Mouse (Mus musculus) limb, embryonic 14.5 days (tissue): ENCODE measurements around the gene Triobp. TPM values are rescaled to one million over a fixed set of nuclear protein-coding genes. Genes with fewer than 3 reads are reported as not detected.
A peak's percentile ranks its signal among the peaks of the same experiment; 100 is the strongest.

Experiments
- ATAC-seq: fragments of 200-750 bp; cut with Nextera tagmentation; 2 replicates; pipeline ENCODE4 v1.8.0; 2017; ENCODE audit warnings: low read depth, moderate number of reproducible peaks, moderate TSS enrichment; ENCODE audit not compliant: low FRiP score
- DNase-seq: peaks from one replicate; pipeline ENCODE4 v3.0.0-alpha.2; 2015; ENCODE audit warnings: low spot score
- H3K27ac ChIP-seq: fragments of 300-500 bp; sonication (generic); replicated peaks from 2 replicates; pipeline ENCODE4 v1.5.1; 2014; ENCODE audit warnings: low read depth, mild to moderate bottlenecking, low read length, moderate library complexity, mixed read lengths
- H3K27me3 ChIP-seq: fragments of 300-500 bp; sonication (generic); 2 replicates; pipeline ENCODE4 v1.6.1; 2014; ENCODE audit warnings: low read length, mixed read lengths; ENCODE audit not compliant: control insufficient read depth, insufficient read depth
- H3K36me3 ChIP-seq: fragments of 300-500 bp; sonication (generic); 2 replicates; pipeline ENCODE4 v1.6.1; 2014; ENCODE audit warnings: mild to moderate bottlenecking, low read length, moderate library complexity, mixed read lengths; ENCODE audit not compliant: control insufficient read depth, insufficient read depth
- H3K4me1 ChIP-seq: fragments of 300-500 bp; sonication (generic); 2 replicates; pipeline ENCODE4 v1.6.1; 2014; ENCODE audit warnings: antibody characterized with exemption, low read length, mixed read lengths; ENCODE audit not compliant: control insufficient read depth, insufficient read depth
- H3K4me2 ChIP-seq: fragments of 300-500 bp; sonication (generic); replicated peaks from 2 replicates; pipeline ENCODE4 v1.6.1; 2014; ENCODE audit warnings: low read depth, mild to moderate bottlenecking, low read length, moderate library complexity; ENCODE audit not compliant: severe bottlenecking
- H3K4me3 ChIP-seq: fragments of 300-500 bp; sonication (generic); replicated peaks from 2 replicates; pipeline ENCODE4 v1.5.1; 2014; ENCODE audit warnings: low read length
- H3K9ac ChIP-seq: fragments of 300-500 bp; sonication (generic); 2 replicates; pipeline ENCODE4 v1.6.1; 2014; ENCODE audit warnings: mild to moderate bottlenecking, low read depth, low read length, moderate library complexity; ENCODE audit not compliant: severe bottlenecking
- H3K9me3 ChIP-seq: fragments of 300-500 bp; sonication (generic); 2 replicates; pipeline ENCODE4 v1.6.1; 2016; ENCODE audit warnings: low read length; ENCODE audit not compliant: control insufficient read depth
- POLR2A ChIP-seq: fragments of 200-500 bp; IDR thresholded peaks from 2 replicates; pipeline ENCODE4 v1.8.0; 2012; ENCODE audit warnings: inconsistent platforms, mild to moderate bottlenecking, moderate library complexity, borderline replicate concordance; ENCODE audit not compliant: insufficient read depth, insufficient read length; ENCODE audit errors: extremely low read depth
- WGBS: fragments of 180-500 bp; shearing (Covaris S2); extraction: QIAGEN DNeasy Blood & Tissue Kit; methylation state at CpG from one replicate; pipeline ENCODE4 v1.1.7; 2014; 5-methylcytosine and 5-hydroxymethylcytosine counted together
- polyA plus RNA-seq, 2 experiments: library from polyadenylated mRNA; depleted of rRNA in 1 of 2; stranded (reverse) in 1 of 2; unstranded in 1 of 2; fragments of >200 nt; fragmentation: Nextera tagmentation in 1 of 2; extraction: Ambion mirVana in 1 of 2; gene quantifications; 2 replicates each; pipeline versions ENCODE4 v1.2.1 to v1.2.3; 2012 to 2014

Gene Triobp
- polyA plus RNA-seq, 2 experiments = 44.7 to 64.4 TPM

GRCm38 (mm10) chr15:78930192-78930706 is 17.3 kb upstream of the Triobp start:
- WGBS = 85% methylated on average over 6 of the region's 6 CpGs
- H3K36me3 ChIP-seq = peaks cover 17% of the 10 kb centered on the region
- DNase-seq = no peak
- H3K9me3 ChIP-seq = no peaks in the 10 kb centered on the region
- H3K27me3 ChIP-seq = no peaks in the 10 kb centered on the region
- H3K4me3 ChIP-seq = no peak overlapping the region
- no peak for TF ChIP-seq POLR2A
- no peak for ATAC-seq
- no peak overlapping the region for H3K4me2 ChIP-seq
- peaks cover 14% of the 10 kb centered on the region for H3K4me1 ChIP-seq
- no peak overlapping the region for H3K27ac ChIP-seq
- no peak overlapping the region for H3K9ac ChIP-seq

GRCm38 (mm10) chr15:78930801-78931426 is 16.6 kb upstream of the Triobp start:
- no peaks in the 10 kb centered on the region for H3K27me3 ChIP-seq

GRCm38 (mm10) chr15:78931577-78931976 is 15.9 kb upstream of the Triobp start:
- no peak overlapping the region for H3K27ac ChIP-seq
- TF ChIP-seq POLR2A = no peak
- no peak for ATAC-seq

More at GRCm38 (mm10) chr15:78930801-78931426, 16.6 kb upstream of the Triobp start:
- Histone ChIP-seq H3K4me2 (no peak overlapping the region), H3K27ac (no peak overlapping the region), H3K4me3 (no peak overlapping the region), H3K9me3 (no peaks in the 10 kb centered on the region), H3K9ac (no peak overlapping the region), H3K4me1 (peaks cover 12% of the 10 kb centered on the region), H3K36me3 (peaks cover 17% of the 10 kb centered on the region)
- 82% methylated on average over 7 of the region's 7 CpGs for WGBS
- TF ChIP-seq POLR2A = no peak
- no peak for DNase-seq
- ATAC-seq = no peak

GRCm38 (mm10) chr15:78934784-78935320 is 12.7 kb upstream of the Triobp start, which contains the start of gene Nol12:
Gene Nol12 (plus strand): TSS chr15:78934933.
- no peaks in the 10 kb centered on the region for H3K9me3 ChIP-seq
- peaks cover 6% of the 10 kb centered on the region for H3K4me1 ChIP-seq
- H3K4me3 ChIP-seq = peak within 1 kb of the TSS; percentile 67
- ATAC-seq = peak; percentile 88
- DNase-seq = peak; percentile 94
- no peaks in the 10 kb centered on the region for H3K27me3 ChIP-seq
- WGBS = 0% methylated on average over 39 of the region's 42 CpGs
- peaks cover 32% of the 10 kb centered on the region for H3K36me3 ChIP-seq
- TF ChIP-seq POLR2A = peak; percentile 65; the same call in 1 of the 2 replicates
- peak within 1 kb of the TSS; percentile 82 for H3K27ac ChIP-seq
- H3K9ac ChIP-seq = peak within 1 kb of the TSS; percentile 64
- peak within 1 kb of the TSS; percentile 68 for H3K4me2 ChIP-seq

More at GRCm38 (mm10) chr15:78931577-78931976, 15.9 kb upstream of the Triobp start:
- WGBS = 27% methylated on average over 3 of the region's 3 CpGs
- Histone ChIP-seq H3K4me2 (no peak overlapping the region), H3K4me1 (peaks cover 10% of the 10 kb centered on the region), H3K9ac (no peak overlapping the region), H3K9me3 (no peaks in the 10 kb centered on the region), H3K4me3 (no peak overlapping the region), H3K36me3 (peaks cover 21% of the 10 kb centered on the region), H3K27me3 (no peaks in the 10 kb centered on the region)
- no peak for DNase-seq

GRCm38 (mm10) chr15:78936403-78936802 is 11.1 kb upstream of the Triobp start:
- WGBS = 92% methylated on average over 12 of the region's 12 CpGs
- no peaks in the 10 kb centered on the region for H3K9me3 ChIP-seq
- no peak overlapping the region for H3K9ac ChIP-seq
- H3K27ac ChIP-seq = no peak overlapping the region
- TF ChIP-seq POLR2A = no peak
- no peak overlapping the region for H3K4me3 ChIP-seq
- peaks cover 6% of the 10 kb centered on the region for H3K4me1 ChIP-seq
- H3K4me2 ChIP-seq = no peak overlapping the region
- ATAC-seq (no peak), DNase-seq (no peak)
- H3K36me3 ChIP-seq = peaks cover 41% of the 10 kb centered on the region
- no peaks in the 10 kb centered on the region for H3K27me3 ChIP-seq
